Mouse (Mus musculus): Measurements from ENCODE around the gene Lrmda.

DNA sequence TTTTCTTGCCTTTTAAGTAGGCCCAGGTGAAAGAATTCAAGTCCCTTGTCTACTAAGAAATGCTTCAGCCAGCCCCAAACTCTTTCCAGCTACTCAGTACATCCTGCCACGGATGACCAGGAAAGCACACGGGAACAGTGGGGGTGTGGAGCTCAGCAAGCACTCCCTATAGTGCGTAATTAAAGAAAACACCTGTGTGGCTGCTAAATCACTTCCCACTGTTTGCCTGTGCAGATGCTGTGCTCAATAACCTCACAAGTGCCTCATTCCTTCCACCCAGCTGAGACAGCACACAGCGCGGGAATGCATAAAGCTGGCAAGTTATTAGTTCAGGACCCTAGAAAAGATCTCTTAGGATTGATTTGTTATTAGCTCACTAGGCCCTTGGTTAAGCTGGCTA is 949.2 kb downstream of the Lrmda start:
- TF ChIP-seq CTCF (IDR thresholded peaks at IDR 0.05; ENCODE audit: extremely low read depth, insufficient read length, insufficient replicate concordance, low read depth, low read length), result no peak
- no peak for TF ChIP-seq POLR2A (IDR thresholded peaks at IDR 0.05; ENCODE audit: low read depth, low read length)
